Mouse (Mus musculus) olfactory bulb, adult 2 months (tissue): ENCODE data around the gene Mettl23.

ENCODE experiments used
- CTCF ChIP-seq: fragments of 200-500 bp; IDR thresholded peaks from 2 replicates; pipeline ENCODE4 v1.5.1; 2012; ENCODE audit warnings: low read depth, mild to moderate bottlenecking, low read length, moderate library complexity; ENCODE audit not compliant: insufficient read depth
- POLR2A ChIP-seq: fragments of 200-500 bp; IDR thresholded peaks from 2 replicates; pipeline ENCODE4 v1.6.1; 2012; ENCODE audit warnings: mild to moderate bottlenecking, low read depth, low read length, moderate library complexity; ENCODE audit not compliant: insufficient read depth

DNA sequence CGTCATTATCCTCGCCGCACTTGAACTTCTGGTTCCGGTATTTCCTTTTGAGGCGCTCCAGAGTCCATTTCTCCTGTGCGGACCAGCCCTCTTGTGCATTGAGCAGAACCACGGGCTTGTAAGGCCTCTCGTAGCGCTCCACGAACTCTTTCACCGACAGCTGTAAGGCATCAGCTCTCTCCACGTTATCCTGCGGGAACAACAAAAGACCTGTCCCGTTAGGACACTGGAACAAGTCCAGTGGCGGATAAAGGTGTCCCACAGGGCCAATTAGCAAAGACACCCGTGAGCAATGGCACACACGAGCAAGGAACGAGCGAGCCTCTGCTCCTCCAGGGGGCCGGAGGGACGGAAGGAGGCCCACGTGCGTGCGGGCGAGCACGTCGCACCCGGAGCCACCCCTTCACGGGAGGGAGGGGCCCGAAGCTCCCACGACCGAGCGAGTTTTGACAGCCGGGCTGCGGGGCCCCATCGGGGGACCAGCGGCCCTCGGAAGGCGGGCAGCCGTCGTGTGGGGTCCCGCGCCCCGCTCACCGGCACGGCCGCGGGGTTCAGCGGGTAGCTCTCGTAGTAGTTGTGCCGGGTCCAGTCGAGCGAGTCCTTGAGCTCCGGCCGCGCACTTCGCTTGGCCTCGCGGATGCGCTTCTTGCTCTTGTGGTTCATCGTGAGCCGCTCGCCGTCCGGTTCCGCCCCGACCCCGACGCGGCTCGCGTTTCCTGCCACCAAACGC lies 382 bp upstream of the Mettl23 start:
- no peak for TF ChIP-seq CTCF
- TF ChIP-seq POLR2A: no peak
